Comparison of ENCODE assay signal across 6 mouse cellular contexts in genomic region chr15:86181321-86181720, GRCm38 (mm10). TPM values are rescaled to one million over a fixed set of nuclear protein-coding genes. Genes with fewer than 3 reads are reported as not detected.
DNase-seq lines count a peak whose midpoint lies in the region; ATAC-seq and TF ChIP-seq lines count a peak whose summit lies in the region.
"Not testable (repeated sequence)": the region's sequence is repeated elsewhere in the genome, so short reads cannot be mapped to it uniquely, and the experiment has no call there.

No protein-coding gene starts in this region.

- not testable (repeated sequence) for H3K27me3 ChIP-seq in heart, embryonic 13.5 days (replicated peaks); lung, embryonic 15.5 days; small intestine, adult 2 months (ENCODE audit: control insufficient read depth, insufficient read depth, low read length)

- DNase-seq in gastrocnemius, adult 2 months; layer of hippocampus, adult 2 months (ENCODE audit: low spot score in 2 of 2): not testable (repeated sequence)
- peak; percentile 23 for DNase-seq in thymus, postnatal 25 days

- intact Hi-C loops in gastrocnemius, adult 2 months (cut with DNase I), result not testable (repeated sequence)

- peak overlapping the region; percentile 78 for H3K27ac ChIP-seq in gastrocnemius, adult 2 months
- peak overlapping the region; percentile 75 for H3K27ac ChIP-seq in heart, embryonic 13.5 days (replicated peaks)
- peak overlapping the region; percentile 59; the same call in 1 of the 2 replicates for H3K27ac ChIP-seq in layer of hippocampus, adult 2 months
- H3K27ac ChIP-seq in lung, embryonic 15.5 days, result peak overlapping the region; percentile 70; the same call in 1 of the 2 replicates
- peak overlapping the region; percentile 64 for H3K27ac ChIP-seq in small intestine, adult 2 months (ENCODE audit: insufficient read depth, low read depth, low read length)

- not testable (repeated sequence) for H3K9me3 ChIP-seq in heart, embryonic 13.5 days; lung, embryonic 15.5 days

- peaks cover 56% of the 10 kb centered on the region for H3K4me1 ChIP-seq in heart, embryonic 13.5 days
- peaks cover 65% of the 10 kb centered on the region for H3K4me1 ChIP-seq in lung, embryonic 15.5 days
- H3K4me1 ChIP-seq in small intestine, adult 2 months (ENCODE audit: control insufficient read depth, insufficient read depth, insufficient read length, low read length), result peaks cover 52% of the 10 kb centered on the region

- 82% methylated on average over 3 of the region's 3 CpGs for WGBS in heart, embryonic 13.5 days
- 87% methylated on average over 3 of the region's 3 CpGs for WGBS in lung, embryonic 15.5 days
- 92% methylated on average over 3 of the region's 3 CpGs for WGBS in small intestine, adult 2 months

- H3K9ac ChIP-seq in heart, embryonic 13.5 days; lung, embryonic 15.5 days: not testable (repeated sequence)

- TF ChIP-seq POLR2A in small intestine, adult 2 months (IDR thresholded peaks at IDR 0.05; ENCODE audit: low read depth, low read length), result not testable (repeated sequence)

- not testable (repeated sequence) for H3K36me3 ChIP-seq in heart, embryonic 13.5 days; lung, embryonic 15.5 days; small intestine, adult 2 months (ENCODE audit: control insufficient read depth, insufficient read depth, low read length)

- TF ChIP-seq CTCF in gastrocnemius, adult 2 months (IDR thresholded peaks at IDR 0.05); small intestine, adult 2 months (IDR thresholded peaks at IDR 0.05; ENCODE audit: extremely low read depth, insufficient read length, insufficient replicate concordance, low read depth, low read length): not testable (repeated sequence)
- TF ChIP-seq CTCF in layer of hippocampus, adult 2 months (conservative IDR thresholded peaks at IDR 0.05), result peak; percentile 24; the same call in 1 of the 2 replicates

- not testable (repeated sequence) for H3K4me3 ChIP-seq in gastrocnemius, adult 2 months; heart, embryonic 13.5 days; layer of hippocampus, adult 2 months; lung, embryonic 15.5 days; small intestine, adult 2 months (ENCODE audit: low read depth, low read length)

- peak overlapping the region; percentile 49; the same call in 1 of the 2 replicates for H3K4me2 ChIP-seq in heart, embryonic 13.5 days
- not testable (repeated sequence) for H3K4me2 ChIP-seq in lung, embryonic 15.5 days

- ATAC-seq in heart, embryonic 13.5 days (ENCODE audit: extremely low read depth, insufficient number of reproducible peaks, low FRiP score, low TSS enrichment); lung, embryonic 15.5 days (ENCODE audit: borderline replicate concordance, extremely low read depth, low FRiP score, low TSS enrichment): not testable (repeated sequence)

RNA-seq across cellular contexts. Expression of gene Cerk, which starts 4.6 kb away (rescaled TPM):
- 1 to 10 TPM; 4.2 to 8.1 TPM for total RNA-seq in gastrocnemius, adult 2 months (2021)
- 12.4 and 13.2 TPM in 2 replicates for polyA plus RNA-seq in heart, embryonic 13.5 days (2015; fragmentation: Nextera tagmentation; extraction: Ambion mirVana)
- 10 to 100 TPM; 41.6 to 43.0 TPM for total RNA-seq in layer of hippocampus, adult 2 months (2021)
- polyA plus RNA-seq in lung, embryonic 15.5 days (2015; fragmentation: Nextera tagmentation; extraction: Ambion mirVana), result 26.6 and 27.8 TPM in 2 replicates
- polyA plus RNA-seq in small intestine, adult 2 months (2012; rRNA removed), result 14.4 and 47.8 TPM in 2 replicates

RNA-seq across cellular contexts. Expression of gene Tbc1d22a, which starts 32.9 kb away (rescaled TPM):
- 10 to 100 TPM; 12.4 to 16.3 TPM for total RNA-seq in gastrocnemius, adult 2 months (2021)
- polyA plus RNA-seq in heart, embryonic 13.5 days (2015; fragmentation: Nextera tagmentation; extraction: Ambion mirVana), result 8.8 and 9.1 TPM in 2 replicates
- 10 to 100 TPM; 33.2 to 34.7 TPM for total RNA-seq in layer of hippocampus, adult 2 months (2021)
- 10.3 and 12.4 TPM in 2 replicates for polyA plus RNA-seq in lung, embryonic 15.5 days (2015; fragmentation: Nextera tagmentation; extraction: Ambion mirVana)
- polyA plus RNA-seq in small intestine, adult 2 months (2012; rRNA removed), result 23.1 and 54.8 TPM in 2 replicates
